Comparison of ENCODE assay signal across 13 mouse cellular contexts in the genomic region with DNA sequence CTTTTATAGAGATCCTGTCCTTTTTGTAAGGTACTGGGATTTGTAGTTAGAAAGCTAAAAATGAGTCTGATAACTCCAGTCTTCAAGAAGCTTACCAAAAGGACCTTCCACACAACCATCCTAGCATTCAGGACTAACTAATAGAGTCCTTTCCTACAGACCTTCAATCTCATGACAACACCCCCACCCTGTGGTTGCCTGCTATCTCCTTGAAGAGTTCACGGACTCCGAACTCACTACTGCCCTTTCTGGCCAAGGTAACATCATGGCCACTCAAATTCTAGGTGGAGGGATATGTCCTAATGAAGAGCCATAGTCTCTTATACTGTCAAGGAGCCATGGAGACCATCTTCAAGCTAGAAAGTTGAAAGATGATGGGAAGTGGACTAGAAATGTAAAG.
DNase-seq lines count a peak whose midpoint lies in the region; ATAC-seq and TF ChIP-seq lines count a peak whose summit lies in the region.
"Had no signal": no experiment of that assay in that cellular context is flagged by ENCODE, and none has a peak within 500 bp of the region (broad histone marks: within the 10 kb centered on the region; RNA-seq: fewer than 3 reads in every experiment).

No protein-coding gene starts in this region.

- H3K9me3 ChIP-seq in embryonic facial prominence, embryonic 14.5 days (ENCODE audit: control insufficient read depth, low read length) = no peaks in the 10 kb centered on the region
- H3K9me3 ChIP-seq in embryonic facial prominence, embryonic 10.5 days = no peaks in the 10 kb centered on the region
- H3K9me3 ChIP-seq in midbrain, postnatal 0 days (ENCODE audit: low read length) = no peaks in the 10 kb centered on the region
- H3K9me3 ChIP-seq in midbrain, embryonic 13.5 days = no peaks in the 10 kb centered on the region
- H3K9me3 ChIP-seq in forebrain, embryonic 10.5 days = no peaks in the 10 kb centered on the region
- H3K9me3 ChIP-seq: heart, embryonic 13.5 days had no signal

- peak; percentile 10 for DNase-seq in embryonic facial prominence, embryonic 14.5 days (ENCODE audit: low spot score)
- DNase-seq in embryonic facial prominence, embryonic 10.5 days (ENCODE audit: low spot score) = no peak
- no peak for DNase-seq in midbrain, postnatal 0 days (ENCODE audit: low spot score)
- DNase-seq in kidney, adult 9 months = peak; percentile 88
- no peak for DNase-seq in forebrain, embryonic 10.5 days (ENCODE audit: extremely low spot score, low spot score)
- no peak for DNase-seq in left cerebral cortex, postnatal 25 days (ENCODE audit: low spot score in 2 of 2)
- DNase-seq: cerebellum, adult 18-20 months; layer of hippocampus, adult 9-11 months; thymus, adult 18-20 months had no signal

- intact Hi-C loops in left cerebral cortex, postnatal 25 days (cut with DNase I) = no loop called here

- ATAC-seq in embryonic facial prominence, embryonic 14.5 days (ENCODE audit: low read depth) = no peak
- ATAC-seq in midbrain, postnatal 0 days (ENCODE audit: low FRiP score) = no peak
- no peak for ATAC-seq in midbrain, embryonic 13.5 days
- ATAC-seq in megakaryocyte progenitor cell, adult 5-6 weeks (replicated peaks; ENCODE audit: poor library complexity) = 0 out of 2 replicates have a peak, but pooled peaks have one; percentile 34

- peak; percentile 44 for TF ChIP-seq CTCF in midbrain, postnatal 0 days (IDR thresholded peaks at IDR 0.05)

- H3K4me2 ChIP-seq in embryonic facial prominence, embryonic 14.5 days (ENCODE audit: low read depth, low read length) = no peak overlapping the region
- no peak overlapping the region for H3K4me2 ChIP-seq in midbrain, postnatal 0 days (ENCODE audit: low read depth, low read length, poor library complexity, severe bottlenecking)
- H3K4me2 ChIP-seq in midbrain, embryonic 13.5 days (replicated peaks) = no peak overlapping the region
- H3K4me2 ChIP-seq: heart, embryonic 13.5 days had no signal

- H3K27me3 ChIP-seq in embryonic facial prominence, embryonic 14.5 days (replicated peaks; ENCODE audit: control insufficient read depth, insufficient read depth, low read length) = no peaks in the 10 kb centered on the region
- no peaks in the 10 kb centered on the region for H3K27me3 ChIP-seq in embryonic facial prominence, embryonic 10.5 days (replicated peaks; ENCODE audit: low read depth, poor library complexity, severe bottlenecking)
- no peaks in the 10 kb centered on the region for H3K27me3 ChIP-seq in midbrain, postnatal 0 days (ENCODE audit: insufficient read depth, low read length)
- no peaks in the 10 kb centered on the region for H3K27me3 ChIP-seq in midbrain, embryonic 13.5 days
- no peaks in the 10 kb centered on the region for H3K27me3 ChIP-seq in forebrain, embryonic 10.5 days (ENCODE audit: poor library complexity, severe bottlenecking)
- H3K27me3 ChIP-seq: heart, embryonic 13.5 days had no signal

- no peak overlapping the region for H3K4me3 ChIP-seq in embryonic facial prominence, embryonic 14.5 days (ENCODE audit: low read depth, low read length)
- no peak overlapping the region for H3K4me3 ChIP-seq in embryonic facial prominence, embryonic 10.5 days
- H3K4me3 ChIP-seq in midbrain, postnatal 0 days (ENCODE audit: low read depth, low read length) = no peak overlapping the region
- no peak overlapping the region for H3K4me3 ChIP-seq in midbrain, embryonic 13.5 days (replicated peaks)
- H3K4me3 ChIP-seq in forebrain, embryonic 10.5 days = no peak overlapping the region
- H3K4me3 ChIP-seq: erythroblast, embryonic 14.5 days; heart, embryonic 13.5 days had no signal

- no peaks in the 10 kb centered on the region for H3K36me3 ChIP-seq in embryonic facial prominence, embryonic 14.5 days (ENCODE audit: control insufficient read depth, insufficient read depth, low read length)
- no peaks in the 10 kb centered on the region for H3K36me3 ChIP-seq in embryonic facial prominence, embryonic 10.5 days (replicated peaks)
- no peaks in the 10 kb centered on the region for H3K36me3 ChIP-seq in midbrain, postnatal 0 days (ENCODE audit: insufficient read depth, low read length)
- H3K36me3 ChIP-seq in midbrain, embryonic 13.5 days = no peaks in the 10 kb centered on the region
- no peaks in the 10 kb centered on the region for H3K36me3 ChIP-seq in forebrain, embryonic 10.5 days (replicated peaks)
- H3K36me3 ChIP-seq: heart, embryonic 13.5 days had no signal

- no peak overlapping the region for H3K27ac ChIP-seq in embryonic facial prominence, embryonic 14.5 days (replicated peaks; ENCODE audit: low read depth, low read length)
- no peak overlapping the region for H3K27ac ChIP-seq in embryonic facial prominence, embryonic 10.5 days (replicated peaks)
- H3K27ac ChIP-seq in midbrain, postnatal 0 days (ENCODE audit: low read depth, low read length) = no peak overlapping the region
- no peak overlapping the region for H3K27ac ChIP-seq in midbrain, embryonic 13.5 days
- H3K27ac ChIP-seq in forebrain, embryonic 10.5 days = no peak overlapping the region
- H3K27ac ChIP-seq: heart, embryonic 13.5 days had no signal

- peaks cover 11% of the 10 kb centered on the region; the same call in 1 of the 2 replicates for H3K4me1 ChIP-seq in embryonic facial prominence, embryonic 14.5 days (ENCODE audit: control insufficient read depth, insufficient read depth, low read length)
- H3K4me1 ChIP-seq in embryonic facial prominence, embryonic 10.5 days = peaks cover 6% of the 10 kb centered on the region; the same call in 1 of the 2 replicates
- H3K4me1 ChIP-seq in midbrain, postnatal 0 days (ENCODE audit: insufficient read depth, low read length) = no peaks in the 10 kb centered on the region
- H3K4me1 ChIP-seq in midbrain, embryonic 13.5 days (replicated peaks) = peaks cover 9% of the 10 kb centered on the region
- H3K4me1 ChIP-seq in forebrain, embryonic 10.5 days = peaks cover 10% of the 10 kb centered on the region; the same call in 1 of the 2 replicates

- H3K9ac ChIP-seq in embryonic facial prominence, embryonic 14.5 days (ENCODE audit: low read depth, low read length) = no peak overlapping the region
- no peak overlapping the region for H3K9ac ChIP-seq in midbrain, postnatal 0 days (replicated peaks; ENCODE audit: low read length, poor library complexity, severe bottlenecking)
- H3K9ac ChIP-seq in midbrain, embryonic 13.5 days (replicated peaks) = no peak overlapping the region
- H3K9ac ChIP-seq: heart, embryonic 13.5 days had no signal

- 84% methylated on average over 2 of the region's 2 CpGs for WGBS in embryonic facial prominence, embryonic 14.5 days
- WGBS in embryonic facial prominence, embryonic 10.5 days = 84% methylated on average over 2 of the region's 2 CpGs
- 87% methylated on average over 2 of the region's 2 CpGs for WGBS in midbrain, postnatal 0 days
- 90% methylated on average over 2 of the region's 2 CpGs for WGBS in midbrain, embryonic 13.5 days
- 89% methylated on average over 2 of the region's 2 CpGs for WGBS in forebrain, embryonic 10.5 days

Comparison
In these comparisons a context has a peak if more than half of its experiments do, and no peak if none do; other contexts are left out.
1. DNase-seq: peak in embryonic facial prominence, embryonic 14.5 days (single experiment) and kidney, adult 9 months (single experiment); none in embryonic facial prominence, embryonic 10.5 days (single experiment), midbrain, postnatal 0 days (single experiment), forebrain, embryonic 10.5 days (single experiment) and left cerebral cortex, postnatal 25 days (0 of 2).